Mouse (Mus musculus) A20 (cell line): ENCODE results near the gene Pla2g7.

Source experiments
- DNase-seq: peaks from one replicate; pipeline ENCODE4 v3.0.0-alpha.2; 2011; ENCODE audit warnings: low read depth, low spot score

Pla2g7 gene

GRCm38 (mm10) chr17:43645136-43645535 lies 77.2 kb downstream of the Pla2g7 start:
- DNase-seq, result peak; percentile 5

GRCm38 (mm10) chr17:43646925-43647324 lies 79.0 kb downstream of the Pla2g7 start:
- DNase-seq, result no peak

GRCm38 (mm10) chr17:43649641-43650436 lies 81.9 kb downstream of the Pla2g7 start:
- peak; percentile 58 for DNase-seq

GRCm38 (mm10) chr17:43651314-43652046 lies 83.6 kb downstream of the Pla2g7 start:
- peak; percentile 65 for DNase-seq
